Mouse (Mus musculus): ENCODE data around the gene Fads1. TPM values are rescaled to one million over a fixed set of nuclear protein-coding genes. Genes with fewer than 3 reads are reported as not detected.

Fads1 gene
- polyA plus RNA-seq, 1 experiment, result 3.7 TPM

DNA sequence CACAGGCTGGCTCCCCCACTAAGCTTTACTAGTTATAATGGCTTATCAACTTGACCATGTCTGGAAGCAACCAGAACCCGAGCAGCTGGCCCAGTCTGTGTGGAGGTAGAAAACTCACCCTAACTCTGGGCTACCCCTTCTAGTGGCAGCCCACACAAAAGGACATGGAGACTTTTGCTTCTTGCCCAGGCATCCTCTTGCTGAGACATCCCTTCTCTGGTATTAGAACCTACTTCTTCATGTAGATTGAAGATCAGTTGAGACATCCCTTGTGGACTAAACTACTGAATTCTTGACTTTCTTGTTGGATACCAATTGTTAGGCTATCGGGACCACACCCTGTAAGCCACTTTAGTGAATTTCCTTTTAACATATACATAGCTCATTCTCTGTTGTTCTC is 15.6 kb downstream of the Fads1 start:
- Histone ChIP-seq H3K4me1 (ENCODE audit: control insufficient read depth) (peaks cover 47% of the 10 kb centered on the region), H3K4me3 (replicated peaks) (no peak overlapping the region), H3K36me3 (ENCODE audit: control insufficient read depth) (peaks cover 97% of the 10 kb centered on the region), H3K9me3 (ENCODE audit: control insufficient read depth, low read length) (no peaks in the 10 kb centered on the region), H3K27me3 (ENCODE audit: control insufficient read depth) (peaks cover 2% of the 10 kb centered on the region; the same call in 1 of the 2 replicates)
- no peak for TF ChIP-seq GATA1 (IDR thresholded peaks at IDR 0.05; ENCODE audit: low read length)
- TF ChIP-seq TAL1 (IDR thresholded peaks at IDR 0.05; ENCODE audit: low read length), result no peak

DNA sequence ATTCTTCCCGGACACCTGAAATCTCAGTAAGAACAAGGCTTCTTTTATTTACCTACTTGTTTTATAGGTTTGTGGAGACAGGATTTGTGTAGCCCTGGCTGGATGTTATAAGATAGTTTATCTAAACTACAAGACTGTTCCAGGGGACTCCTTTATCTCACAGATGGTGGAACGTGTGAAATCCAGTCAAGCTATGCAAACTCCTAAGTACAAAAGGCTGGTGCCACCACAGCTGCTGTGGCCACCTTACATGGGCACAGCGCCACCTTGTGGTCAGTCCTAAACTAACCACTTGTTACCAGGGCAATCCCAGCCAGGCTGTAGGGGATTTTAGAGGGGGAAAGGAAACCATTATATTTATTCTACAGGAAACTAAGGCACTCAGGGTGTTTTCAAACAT is 16.0 kb downstream of the Fads1 start:
- Histone ChIP-seq H3K27me3 (ENCODE audit: control insufficient read depth) (peaks cover 2% of the 10 kb centered on the region; the same call in 1 of the 2 replicates), H3K4me1 (ENCODE audit: control insufficient read depth) (peaks cover 47% of the 10 kb centered on the region), H3K9me3 (ENCODE audit: control insufficient read depth, low read length) (no peaks in the 10 kb centered on the region), H3K36me3 (ENCODE audit: control insufficient read depth) (peaks cover 93% of the 10 kb centered on the region), H3K4me3 (replicated peaks) (no peak overlapping the region)
- no peak for TF ChIP-seq TAL1 (IDR thresholded peaks at IDR 0.05; ENCODE audit: low read length)
- TF ChIP-seq GATA1 (IDR thresholded peaks at IDR 0.05; ENCODE audit: low read length), result no peak

DNA sequence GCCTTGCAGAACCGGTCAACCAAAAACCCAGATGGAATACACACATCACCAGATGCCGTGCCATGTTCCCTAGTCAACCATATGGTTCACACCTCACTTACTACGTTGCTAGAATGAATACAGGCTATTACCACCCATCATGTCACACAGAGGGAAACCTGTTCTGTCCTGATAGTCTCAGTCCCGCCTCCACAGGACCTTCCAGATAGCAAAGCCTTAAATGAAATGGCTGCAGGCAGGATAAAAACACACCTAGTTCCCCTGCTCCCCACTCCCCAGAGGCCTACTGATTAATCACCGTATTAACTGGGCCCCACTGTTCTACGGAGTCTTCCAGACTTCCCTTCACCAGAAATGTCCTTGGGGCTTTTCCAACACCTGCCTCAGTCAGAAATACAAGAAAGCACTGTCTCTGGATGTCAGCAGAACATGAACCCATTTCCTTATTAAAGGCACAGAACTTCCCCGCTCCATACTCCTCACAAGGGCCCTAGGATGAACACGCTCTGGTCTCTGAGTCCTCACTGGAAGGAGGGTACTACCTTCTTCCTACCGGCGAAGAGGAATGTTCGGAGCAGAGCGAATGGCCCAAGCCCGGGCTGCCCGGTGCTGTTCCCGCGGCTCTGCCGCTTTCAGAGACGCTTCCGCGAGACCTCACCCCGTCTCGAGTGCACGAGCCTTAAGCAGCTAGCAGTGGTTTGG is 20.6 kb downstream of the Fads1 start:
- Histone ChIP-seq H3K27me3 (ENCODE audit: control insufficient read depth) (peaks cover 2% of the 10 kb centered on the region; the same call in 1 of the 2 replicates), H3K4me3 (replicated peaks) (peak overlapping the region; percentile 74), H3K36me3 (ENCODE audit: control insufficient read depth) (peaks cover 80% of the 10 kb centered on the region), H3K4me1 (ENCODE audit: control insufficient read depth) (peaks cover 60% of the 10 kb centered on the region), H3K9me3 (ENCODE audit: control insufficient read depth, low read length) (no peaks in the 10 kb centered on the region)
- TF ChIP-seq GATA1 (IDR thresholded peaks at IDR 0.05; ENCODE audit: low read length) (peak; percentile 60), TAL1 (IDR thresholded peaks at IDR 0.05; ENCODE audit: low read length) (peak; percentile 83)

DNA sequence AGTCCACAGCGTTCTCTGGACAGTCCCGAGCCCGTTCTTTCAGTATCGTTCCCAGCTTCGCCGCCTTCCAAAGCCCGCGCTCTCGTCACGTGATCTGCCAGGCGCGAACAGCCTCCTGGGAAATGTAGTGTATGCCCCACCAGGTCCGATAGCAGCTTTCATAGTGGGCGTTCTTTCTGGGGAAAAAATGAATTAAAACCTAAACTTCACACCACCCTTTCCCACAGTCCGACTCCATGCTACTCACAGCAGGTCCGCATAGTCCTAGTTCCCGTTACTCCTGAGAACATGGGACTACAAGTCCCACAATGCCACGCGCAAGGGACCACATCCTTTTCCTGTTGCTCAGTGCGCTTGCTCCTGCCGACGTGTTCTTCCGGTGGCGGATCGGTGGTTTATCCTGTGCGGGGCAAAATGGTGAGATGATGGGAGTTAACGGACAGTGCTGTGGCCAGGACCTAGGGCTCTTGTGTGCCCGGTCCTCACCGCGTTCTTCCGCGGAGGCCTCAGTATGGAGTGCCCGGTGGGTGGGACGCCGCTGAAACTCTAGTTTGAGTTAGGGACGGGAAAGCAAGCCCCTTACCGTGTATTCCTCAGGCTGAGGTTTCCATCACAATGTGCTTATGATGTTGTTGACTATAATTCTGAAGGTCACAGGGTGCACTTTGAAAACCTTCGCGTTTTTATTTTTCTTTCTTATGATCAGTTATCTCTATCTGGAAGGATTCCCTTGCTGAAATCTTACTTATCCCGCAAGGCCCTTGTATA is 21.3 kb downstream of the Fads1 start, which contains the start of the genes Tmem258 and Fen1:
Gene Tmem258, plus strand, starts transcription at position 167 of the 768 bp plus-strand sequence.
Gene Fen1, minus strand, starts transcription at position 322 of the 768 bp plus-strand sequence.
- Histone ChIP-seq H3K4me1 (ENCODE audit: control insufficient read depth) (peaks cover 55% of the 10 kb centered on the region), H3K27me3 (ENCODE audit: control insufficient read depth) (peaks cover 2% of the 10 kb centered on the region; the same call in 1 of the 2 replicates), H3K36me3 (ENCODE audit: control insufficient read depth) (peaks cover 80% of the 10 kb centered on the region), H3K4me3 (replicated peaks) (peak within 1 kb of the TSS; percentile 74), H3K9me3 (ENCODE audit: control insufficient read depth, low read length) (no peaks in the 10 kb centered on the region)
- TF ChIP-seq TAL1 (IDR thresholded peaks at IDR 0.05; ENCODE audit: low read length) (no peak), GATA1 (IDR thresholded peaks at IDR 0.05; ENCODE audit: low read length) (no peak)

DNA sequence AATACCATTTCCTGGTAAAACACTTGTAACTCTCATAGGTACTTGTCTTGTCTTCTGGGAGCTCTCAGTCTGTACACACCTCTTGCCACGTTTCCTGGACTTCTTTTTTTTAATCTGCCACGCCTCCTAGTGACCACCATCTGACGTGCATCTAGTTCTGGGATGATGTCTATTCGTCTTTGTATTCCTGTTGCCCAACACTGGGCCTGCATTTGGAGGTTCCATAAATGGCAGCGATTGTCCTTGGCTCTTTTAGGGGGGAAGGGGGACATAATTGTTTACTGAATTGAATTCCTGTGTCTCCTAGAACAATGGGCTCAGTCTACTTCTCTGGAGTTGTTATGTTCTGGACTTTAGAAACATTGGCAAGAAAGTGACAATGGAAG is 21.9 kb downstream of the Fads1 start:
- no peak for TF ChIP-seq TAL1 (IDR thresholded peaks at IDR 0.05; ENCODE audit: low read length)
- no peak for TF ChIP-seq GATA1 (IDR thresholded peaks at IDR 0.05; ENCODE audit: low read length)
- H3K4me3 ChIP-seq (replicated peaks), result peak overlapping the region; percentile 74
- H3K27me3 ChIP-seq (ENCODE audit: control insufficient read depth), result peaks cover 2% of the 10 kb centered on the region; the same call in 1 of the 2 replicates
- no peaks in the 10 kb centered on the region for H3K9me3 ChIP-seq (ENCODE audit: control insufficient read depth, low read length)
- H3K4me1 ChIP-seq (ENCODE audit: control insufficient read depth), result peaks cover 49% of the 10 kb centered on the region
- peaks cover 80% of the 10 kb centered on the region for H3K36me3 ChIP-seq (ENCODE audit: control insufficient read depth)

DNA sequence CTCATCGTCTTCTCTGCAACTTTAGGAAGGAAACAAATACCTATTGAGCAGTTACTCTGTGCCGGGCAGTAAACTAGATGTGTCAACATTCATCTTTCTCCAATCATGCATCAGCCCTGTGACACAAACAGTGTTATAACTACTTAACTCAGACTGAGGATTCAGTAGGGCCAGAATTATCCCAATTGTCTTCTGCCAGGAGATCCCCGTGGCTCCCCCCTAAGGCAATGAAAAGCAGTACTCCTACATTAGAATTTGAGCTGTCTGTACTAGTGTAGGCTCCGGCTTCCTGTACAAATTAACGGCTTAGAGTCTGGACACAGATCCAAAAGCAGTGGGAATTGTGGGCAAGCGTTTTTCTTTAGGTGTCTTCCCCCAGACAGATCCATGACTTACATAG is 22.4 kb downstream of the Fads1 start:
- H3K36me3 ChIP-seq (ENCODE audit: control insufficient read depth), result peaks cover 80% of the 10 kb centered on the region
- peaks cover 47% of the 10 kb centered on the region for H3K4me1 ChIP-seq (ENCODE audit: control insufficient read depth)

DNA sequence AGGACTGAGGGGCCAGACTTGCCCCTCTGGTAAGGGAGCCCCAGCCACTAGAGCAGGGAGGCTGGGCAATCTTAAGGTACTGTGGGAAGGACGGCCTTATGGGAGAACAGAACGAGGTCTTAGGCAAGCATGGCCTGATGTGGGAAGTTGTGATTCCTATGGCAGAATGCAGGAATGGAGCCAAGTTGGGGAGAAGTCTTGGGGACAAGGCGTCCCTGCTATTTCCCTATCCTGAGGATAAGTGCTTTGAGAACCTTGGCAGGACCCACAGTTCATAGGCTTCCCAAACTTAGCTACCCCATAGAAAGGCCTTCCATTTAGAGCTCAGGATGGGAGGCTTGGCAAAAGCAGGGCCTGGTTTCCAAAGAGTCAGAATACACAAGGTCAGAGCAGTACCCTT is 26.2 kb downstream of the Fads1 start:
- Histone ChIP-seq H3K36me3 (ENCODE audit: control insufficient read depth) (peaks cover 80% of the 10 kb centered on the region), H3K4me3 (replicated peaks) (no peak overlapping the region), H3K9me3 (ENCODE audit: control insufficient read depth, low read length) (no peaks in the 10 kb centered on the region), H3K27me3 (ENCODE audit: control insufficient read depth) (no peaks in the 10 kb centered on the region), H3K4me1 (ENCODE audit: control insufficient read depth) (peaks cover 44% of the 10 kb centered on the region)
- TF ChIP-seq TAL1 (IDR thresholded peaks at IDR 0.05; ENCODE audit: low read length) (no peak), GATA1 (IDR thresholded peaks at IDR 0.05; ENCODE audit: low read length) (no peak)

More for the DNA sequence above, 22.4 kb downstream of the Fads1 start:
- H3K27me3 ChIP-seq (ENCODE audit: control insufficient read depth), result peaks cover 2% of the 10 kb centered on the region; the same call in 1 of the 2 replicates
- TF ChIP-seq TAL1 (IDR thresholded peaks at IDR 0.05; ENCODE audit: low read length) (no peak), GATA1 (IDR thresholded peaks at IDR 0.05; ENCODE audit: low read length) (no peak)
- no peaks in the 10 kb centered on the region for H3K9me3 ChIP-seq (ENCODE audit: control insufficient read depth, low read length)
- peak overlapping the region; percentile 74 for H3K4me3 ChIP-seq (replicated peaks)

DNA sequence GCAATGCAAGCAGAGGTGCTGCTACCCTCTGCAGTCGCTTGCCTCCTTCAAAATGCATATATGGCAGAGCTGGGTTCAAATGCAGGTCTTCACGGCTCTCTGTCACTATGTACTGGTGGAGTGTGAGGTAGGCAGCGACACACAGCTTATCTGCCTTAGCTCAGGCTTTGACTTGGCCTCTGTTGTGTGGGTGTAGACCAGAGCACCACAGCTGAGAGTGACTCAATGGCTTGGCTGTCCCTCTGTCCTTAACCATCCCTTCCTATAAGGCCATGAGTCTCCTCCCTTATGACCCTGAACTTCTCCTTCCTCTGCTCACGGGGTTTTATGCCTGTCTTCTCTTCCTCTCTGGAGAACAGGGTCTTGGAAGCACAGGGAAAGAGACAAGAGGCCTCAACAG is 28.2 kb downstream of the Fads1 start:
- peaks cover 32% of the 10 kb centered on the region for H3K4me1 ChIP-seq (ENCODE audit: control insufficient read depth)
- TF ChIP-seq GATA1 (IDR thresholded peaks at IDR 0.05; ENCODE audit: low read length) (no peak), TAL1 (IDR thresholded peaks at IDR 0.05; ENCODE audit: low read length) (no peak)
- H3K36me3 ChIP-seq (ENCODE audit: control insufficient read depth), result peaks cover 72% of the 10 kb centered on the region
- H3K27me3 ChIP-seq (ENCODE audit: control insufficient read depth), result no peaks in the 10 kb centered on the region
- no peaks in the 10 kb centered on the region for H3K9me3 ChIP-seq (ENCODE audit: control insufficient read depth, low read length)
- no peak overlapping the region for H3K4me3 ChIP-seq (replicated peaks)
